In genomic region chr11:116294319-116294718, GRCm38 (mm10) we compare ENCODE assay signal across 8 mouse cellular contexts. TPM values are rescaled to one million over a fixed set of nuclear protein-coding genes. Genes with fewer than 3 reads are reported as not detected.
DNase-seq lines count a peak whose midpoint lies in the region; ATAC-seq and TF ChIP-seq lines count a peak whose summit lies in the region.

No protein-coding gene starts in this region.

- DNase-seq in heart, embryonic 10.5 days (ENCODE audit: low spot score): no peak
- DNase-seq in heart, adult 11 months: no peak
- peak; percentile 66 for DNase-seq in A20 (ENCODE audit: low read depth, low spot score)
- DNase-seq in Patski (ENCODE audit: low read depth, low spot score): no peak
- peak; percentile 84 for DNase-seq in embryonic facial prominence, embryonic 14.5 days (ENCODE audit: low spot score)
- peak; percentile 65 to 72 for DNase-seq in lung, postnatal 4 days
- peak; percentile 44 to 48 for DNase-seq in thymus, postnatal 36 days

- in situ Hi-C loops in Patski (cut with MboI; ENCODE audit: low pct_unique_long_range_greater_than_20kb): no loop called here

- POLR2A ChIA-PET in Patski (lab: Charles Lee): interaction anchor here (0.9 to 1.1 kb wide), 3 partner anchors 11 to 69 kb away, joined by 3 to 4 read pairs (median 3); no protein-coding TSS in a partner anchor

- H3K27ac ChIP-seq in heart, embryonic 10.5 days: peak overlapping the region; percentile 69; the same call in 1 of the 2 replicates
- no peak overlapping the region for H3K27ac ChIP-seq in embryonic facial prominence, embryonic 14.5 days (replicated peaks; ENCODE audit: low read depth, low read length)
- H3K27ac ChIP-seq in kidney, embryonic 16.5 days (ENCODE audit: low read length): no peak overlapping the region

- 30% methylated on average over 5 of the region's 5 CpGs for WGBS in heart, embryonic 10.5 days
- 33% methylated on average over 5 of the region's 5 CpGs for WGBS in embryonic facial prominence, embryonic 14.5 days
- WGBS in kidney, embryonic 16.5 days: 34% methylated on average over 5 of the region's 5 CpGs

- no peak overlapping the region for H3K4me3 ChIP-seq in heart, embryonic 10.5 days
- no peak overlapping the region for H3K4me3 ChIP-seq in embryonic facial prominence, embryonic 14.5 days (ENCODE audit: low read depth, low read length)
- no peak overlapping the region for H3K4me3 ChIP-seq in kidney, embryonic 16.5 days (ENCODE audit: low read length)

- no peaks in the 10 kb centered on the region for H3K9me3 ChIP-seq in heart, embryonic 10.5 days
- no peaks in the 10 kb centered on the region for H3K9me3 ChIP-seq in embryonic facial prominence, embryonic 14.5 days (ENCODE audit: control insufficient read depth, low read length)
- H3K9me3 ChIP-seq in kidney, embryonic 16.5 days (ENCODE audit: low read length): no peaks in the 10 kb centered on the region

- H3K27me3 ChIP-seq in heart, embryonic 10.5 days (ENCODE audit: insufficient read depth, poor library complexity, severe bottlenecking): peaks cover 11% of the 10 kb centered on the region; the same call in 1 of the 2 replicates
- no peaks in the 10 kb centered on the region for H3K27me3 ChIP-seq in Patski
- no peaks in the 10 kb centered on the region for H3K27me3 ChIP-seq in embryonic facial prominence, embryonic 14.5 days (replicated peaks; ENCODE audit: control insufficient read depth, insufficient read depth, low read length)
- H3K27me3 ChIP-seq in kidney, embryonic 16.5 days (ENCODE audit: insufficient read depth, low read length): no peaks in the 10 kb centered on the region

- H3K36me3 ChIP-seq in heart, embryonic 10.5 days: peaks cover 91% of the 10 kb centered on the region
- peaks cover 90% of the 10 kb centered on the region for H3K36me3 ChIP-seq in embryonic facial prominence, embryonic 14.5 days (ENCODE audit: control insufficient read depth, insufficient read depth, low read length)
- H3K36me3 ChIP-seq in kidney, embryonic 16.5 days (ENCODE audit: insufficient read depth, low read length): peaks cover 52% of the 10 kb centered on the region

- H3K4me2 ChIP-seq in embryonic facial prominence, embryonic 14.5 days (ENCODE audit: low read depth, low read length): no peak overlapping the region
- H3K4me2 ChIP-seq in kidney, embryonic 16.5 days (replicated peaks; ENCODE audit: low read depth, low read length): no peak overlapping the region

- CTCF ChIA-PET in Patski (lab: Charles Lee): interaction anchor here (1.0 to 2.1 kb wide), 14 partner anchors 10 to 74 kb away, joined by 3 to 12 read pairs (median 4); partner anchors contain the start of genes Exoc7 and Srp68

- peak; percentile 42 for ATAC-seq in Patski
- no peak for ATAC-seq in embryonic facial prominence, embryonic 14.5 days (ENCODE audit: low read depth)
- 0 out of 2 replicates have a peak, but pooled peaks have one; percentile 33 for ATAC-seq in kidney, embryonic 16.5 days (ENCODE audit: low FRiP score, low TSS enrichment)

- no peak overlapping the region for H3K9ac ChIP-seq in embryonic facial prominence, embryonic 14.5 days (ENCODE audit: low read depth, low read length)
- no peak overlapping the region for H3K9ac ChIP-seq in kidney, embryonic 16.5 days (replicated peaks; ENCODE audit: low read length)

- H3K4me1 ChIP-seq in heart, embryonic 10.5 days: peaks cover 43% of the 10 kb centered on the region
- H3K4me1 ChIP-seq in embryonic facial prominence, embryonic 14.5 days (ENCODE audit: control insufficient read depth, insufficient read depth, low read length): no peaks in the 10 kb centered on the region
- no peaks in the 10 kb centered on the region for H3K4me1 ChIP-seq in kidney, embryonic 16.5 days (ENCODE audit: insufficient read depth, low read length)

- no peak for TF ChIP-seq CTCF in Patski (IDR thresholded peaks at IDR 0.05)

RNA-seq across cellular contexts. Expression of gene Exoc7, which starts 12.7 kb away (rescaled TPM):
- 48.7 and 56.4 TPM in 2 replicates for polyA plus RNA-seq in heart, embryonic 10.5 days (2016; fragmentation: Nextera tagmentation; extraction: Ambion mirVana)
- 63.6 TPM for polyA plus RNA-seq in Patski (2021)
- 60.5 and 71.2 TPM in 2 replicates for polyA plus RNA-seq in embryonic facial prominence, embryonic 14.5 days (2014; fragmentation: Nextera tagmentation; extraction: Ambion mirVana)
- polyA plus RNA-seq in kidney, embryonic 16.5 days (2015; fragmentation: Nextera tagmentation; extraction: Ambion mirVana): 71.5 and 72.5 TPM in 2 replicates

RNA-seq across cellular contexts. Expression of gene Galr2, which starts 13.6 kb away (rescaled TPM):
- 0.07 and 0.21 TPM in 2 replicates for polyA plus RNA-seq in heart, embryonic 10.5 days (2016; fragmentation: Nextera tagmentation; extraction: Ambion mirVana)
- 2.2 TPM for polyA plus RNA-seq in Patski (2021)
- polyA plus RNA-seq in embryonic facial prominence, embryonic 14.5 days (2014; fragmentation: Nextera tagmentation; extraction: Ambion mirVana): 0.29 and 0.60 TPM in 2 replicates
- 0.14 and 0.19 TPM in 2 replicates for polyA plus RNA-seq in kidney, embryonic 16.5 days (2015; fragmentation: Nextera tagmentation; extraction: Ambion mirVana)

RNA-seq across cellular contexts. Expression of gene Srp68, which starts 20.3 kb away (rescaled TPM):
- 90.7 and 101 TPM in 2 replicates for polyA plus RNA-seq in heart, embryonic 10.5 days (2016; fragmentation: Nextera tagmentation; extraction: Ambion mirVana)
- polyA plus RNA-seq in Patski (2021): 90.1 TPM
- polyA plus RNA-seq in embryonic facial prominence, embryonic 14.5 days (2014; fragmentation: Nextera tagmentation; extraction: Ambion mirVana): 91.9 and 92.5 TPM in 2 replicates
- polyA plus RNA-seq in kidney, embryonic 16.5 days (2015; fragmentation: Nextera tagmentation; extraction: Ambion mirVana): 95.9 and 96.7 TPM in 2 replicates

RNA-seq across cellular contexts. Expression of gene Foxj1, which starts 40.9 kb away (rescaled TPM):
- 0.31 and 0.74 TPM in 2 replicates for polyA plus RNA-seq in heart, embryonic 10.5 days (2016; fragmentation: Nextera tagmentation; extraction: Ambion mirVana)
- polyA plus RNA-seq in Patski (2021): 8.6 TPM
- polyA plus RNA-seq in embryonic facial prominence, embryonic 14.5 days (2014; fragmentation: Nextera tagmentation; extraction: Ambion mirVana): 7.1 and 13.7 TPM in 2 replicates
- polyA plus RNA-seq in kidney, embryonic 16.5 days (2015; fragmentation: Nextera tagmentation; extraction: Ambion mirVana): 2.7 and 3.5 TPM in 2 replicates

RNA-seq across cellular contexts. Expression of gene Evpl, which starts 56.4 kb away (rescaled TPM):
- polyA plus RNA-seq in heart, embryonic 10.5 days (2016; fragmentation: Nextera tagmentation; extraction: Ambion mirVana): 0.67 and 1.5 TPM in 2 replicates
- 0.05 TPM for polyA plus RNA-seq in Patski (2021)
- polyA plus RNA-seq in embryonic facial prominence, embryonic 14.5 days (2014; fragmentation: Nextera tagmentation; extraction: Ambion mirVana): 9.5 and 10.1 TPM in 2 replicates
- 3.5 and 4.1 TPM in 2 replicates for polyA plus RNA-seq in kidney, embryonic 16.5 days (2015; fragmentation: Nextera tagmentation; extraction: Ambion mirVana)

Comparison
In these comparisons a context has a peak if more than half of its experiments do, and no peak if none do; other contexts are left out.
1. DNase-seq: peak in A20 (single experiment), embryonic facial prominence, embryonic 14.5 days (single experiment), lung, postnatal 4 days (2 of 2) and thymus, postnatal 36 days (2 of 2); none in heart, embryonic 10.5 days (single experiment), heart, adult 11 months (single experiment) and Patski (single experiment).